Mouse (Mus musculus) heart, postnatal 0 days (tissue): ENCODE results near the gene Kyat1.

Source experiments
- CTCF ChIP-seq: IDR thresholded peaks from 2 replicates; pipeline ENCODE4 v1.5.1; 2016; ENCODE audit warnings: antibody characterized with exemption, control low read depth, low read depth
- EP300 ChIP-seq: IDR thresholded peaks from 2 replicates; pipeline ENCODE4 v1.6.1; 2016; ENCODE audit warnings: antibody characterized with exemption, low read depth

DNA sequence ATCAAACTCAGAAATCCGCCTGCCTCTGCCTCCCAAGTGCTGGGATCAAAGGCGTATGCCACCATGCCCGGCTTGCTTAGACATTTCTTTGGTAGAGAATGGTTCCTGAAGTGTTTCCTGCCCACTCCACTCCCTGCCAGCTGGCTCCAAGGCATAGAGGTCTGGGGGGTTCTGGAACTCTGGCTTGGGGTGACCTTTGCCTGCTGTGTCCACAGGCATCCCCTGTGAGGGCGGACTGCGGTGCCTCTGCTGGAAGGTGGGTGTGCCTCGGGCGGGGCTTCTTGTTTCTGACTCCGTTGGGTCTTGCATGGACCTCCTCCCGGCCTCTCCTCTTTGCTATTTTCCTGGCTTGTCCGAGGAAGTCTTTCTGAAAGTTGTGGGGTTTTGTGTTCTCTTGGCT, 69.2 kb downstream of the Kyat1 start:
- no peak for TF ChIP-seq CTCF
- TF ChIP-seq EP300: no peak
